Mouse (Mus musculus): ENCODE measurements around the gene Top3b.

DNA sequence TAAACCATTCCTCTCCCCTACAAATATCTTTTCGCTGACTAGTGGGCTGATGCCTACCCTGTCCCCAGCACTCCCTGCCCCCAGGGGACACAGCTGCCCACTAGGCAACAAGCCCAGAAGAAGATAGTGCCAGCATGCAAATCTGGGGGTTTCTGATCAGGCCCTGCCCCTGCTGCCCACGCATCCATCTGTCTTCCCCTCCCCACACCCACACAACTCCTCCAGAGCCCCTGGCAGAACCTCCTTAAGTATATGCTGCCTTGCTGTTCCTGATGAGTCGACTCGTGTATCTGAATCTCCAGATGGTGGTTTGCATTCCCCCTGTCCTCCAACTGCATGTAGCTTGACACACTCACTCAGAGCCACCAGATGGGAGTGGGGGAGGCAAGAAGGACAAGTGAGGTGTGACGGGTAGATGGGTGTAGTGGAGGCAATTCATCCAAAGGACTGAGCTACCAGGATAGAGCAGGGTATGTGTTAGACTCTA is 60.3 kb downstream of the Top3b start:
- TF ChIP-seq GATA1 (IDR thresholded peaks at IDR 0.05; ENCODE audit: borderline replicate concordance, low read length) (no peak), FLI1 (IDR thresholded peaks at IDR 0.05; ENCODE audit: low read length) (no peak)
